Mouse (Mus musculus): ENCODE results near the gene Ankdd1a. TPM values are rescaled to one million over a fixed set of nuclear protein-coding genes. Genes with fewer than 3 reads are reported as not detected.

The Ankdd1a gene
- total and polyA plus RNA-seq, 2 experiments from 2014 or later, result not detected

DNA sequence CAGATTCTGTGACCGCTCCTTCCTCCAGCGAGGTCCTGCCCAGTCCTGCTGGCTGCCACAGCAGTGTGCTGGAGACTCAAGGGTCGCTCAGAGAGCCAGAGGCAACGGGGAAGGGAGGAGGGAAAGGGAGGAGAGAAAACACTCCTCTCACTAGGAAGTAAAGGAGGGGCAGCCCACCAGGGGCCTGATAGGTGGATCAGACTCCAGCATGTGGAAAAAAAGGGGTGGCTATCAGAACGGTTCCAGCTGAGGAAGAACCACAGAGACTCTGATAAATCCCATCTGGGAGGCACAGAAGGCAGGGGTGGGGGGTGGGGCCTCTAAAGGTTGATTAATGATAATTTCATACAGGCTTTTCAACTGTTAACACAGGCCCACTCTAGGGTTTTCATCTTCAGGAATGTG is 35.0 kb upstream of the Ankdd1a start:
- TF ChIP-seq CTCF (IDR thresholded peaks at IDR 0.05; ENCODE audit: low read depth), result no peak
- TF ChIP-seq EP300 (IDR thresholded peaks at IDR 0.05; ENCODE audit: low read depth), result no peak
- Histone ChIP-seq H3K9me3 (replicated peaks; ENCODE audit: control insufficient read depth, low read length) (no peaks in the 10 kb centered on the region), H3K36me3 (replicated peaks; ENCODE audit: control insufficient read depth, insufficient read depth, low read length) (peaks cover 41% of the 10 kb centered on the region)

DNA sequence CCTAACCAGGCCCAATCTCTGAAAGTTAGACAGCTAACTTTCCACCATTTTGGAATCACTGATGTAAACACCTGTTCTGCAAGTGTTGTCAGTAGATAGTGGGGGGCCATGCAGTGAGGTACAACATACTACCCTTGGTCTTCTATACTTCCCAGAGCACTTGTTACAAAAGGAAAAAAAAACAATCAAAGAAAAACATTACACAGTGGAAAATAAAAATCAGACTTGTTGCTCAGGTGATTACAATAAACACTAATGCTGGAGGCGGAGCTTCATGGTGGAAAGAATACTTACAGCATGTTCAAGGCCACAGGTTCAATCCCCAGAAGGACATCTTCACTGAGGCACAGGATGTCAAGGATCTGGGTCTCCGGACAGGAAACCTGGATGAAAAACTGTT is 32.7 kb upstream of the Ankdd1a start:
- Histone ChIP-seq H3K4me2 (ENCODE audit: low read depth, low read length) (no peak overlapping the region), H3K9ac (replicated peaks; ENCODE audit: low read depth, low read length) (no peak overlapping the region), H3K27me3 (ENCODE audit: control insufficient read depth, insufficient read depth, low read length) (no peaks in the 10 kb centered on the region), H3K4me1 (ENCODE audit: control insufficient read depth, insufficient read depth) (peaks cover 25% of the 10 kb centered on the region), H3K9me3 (replicated peaks; ENCODE audit: control insufficient read depth, low read length) (no peaks in the 10 kb centered on the region), H3K36me3 (replicated peaks; ENCODE audit: control insufficient read depth, insufficient read depth, low read length) (peaks cover 21% of the 10 kb centered on the region), H3K4me3 (ENCODE audit: low read depth, low read length) (no peak overlapping the region), H3K27ac (ENCODE audit: low read depth) (no peak overlapping the region)
- ATAC-seq (ENCODE audit: insufficient read depth, low read depth) (no peak), DNase-seq (ENCODE audit: low spot score) (no peak)
- WGBS, result 94% methylated on average over 2 of the region's 2 CpGs
- TF ChIP-seq EP300 (IDR thresholded peaks at IDR 0.05; ENCODE audit: low read depth) (no peak), CTCF (IDR thresholded peaks at IDR 0.05; ENCODE audit: low read depth) (no peak)

More for the DNA sequence above, 35.0 kb upstream of the Ankdd1a start:
- Histone ChIP-seq H3K4me3 (ENCODE audit: low read depth, low read length) (no peak overlapping the region), H3K27me3 (ENCODE audit: control insufficient read depth, insufficient read depth, low read length) (no peaks in the 10 kb centered on the region), H3K27ac (ENCODE audit: low read depth) (no peak overlapping the region), H3K9ac (replicated peaks; ENCODE audit: low read depth, low read length) (no peak overlapping the region), H3K4me1 (ENCODE audit: control insufficient read depth, insufficient read depth) (peaks cover 21% of the 10 kb centered on the region), H3K4me2 (ENCODE audit: low read depth, low read length) (no peak overlapping the region)
- ATAC-seq (ENCODE audit: insufficient read depth, low read depth) (no peak), DNase-seq (ENCODE audit: low spot score) (no peak)
- 26% methylated on average over 5 of the region's 5 CpGs for WGBS

DNA sequence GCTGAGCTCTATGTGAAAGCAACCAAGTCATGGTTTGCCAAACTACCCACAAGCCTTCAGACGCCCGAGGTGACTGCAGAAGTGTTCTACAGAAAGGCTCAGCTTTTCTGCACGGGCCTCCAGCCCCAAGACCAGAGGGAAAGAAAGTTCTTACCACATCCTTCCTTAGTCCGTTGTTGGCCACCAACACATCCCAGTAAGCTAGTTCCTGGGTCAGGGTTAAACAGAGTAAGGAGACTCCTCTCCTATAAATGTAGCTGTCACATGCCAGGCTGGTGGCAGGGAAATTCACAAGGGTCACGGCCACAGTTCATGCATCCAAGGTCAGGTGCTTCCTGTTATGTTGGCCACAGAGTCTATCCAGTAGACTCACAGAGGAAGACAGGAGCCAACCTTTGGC is 32.1 kb upstream of the Ankdd1a start:
- WGBS, result 63% methylated on average over 5 of the region's 5 CpGs
- H3K36me3 ChIP-seq (replicated peaks; ENCODE audit: control insufficient read depth, insufficient read depth, low read length), result peaks cover 16% of the 10 kb centered on the region
- H3K9ac ChIP-seq (replicated peaks; ENCODE audit: low read depth, low read length), result no peak overlapping the region
- no peak overlapping the region for H3K4me2 ChIP-seq (ENCODE audit: low read depth, low read length)
- H3K4me1 ChIP-seq (ENCODE audit: control insufficient read depth, insufficient read depth), result peaks cover 25% of the 10 kb centered on the region
- H3K27me3 ChIP-seq (ENCODE audit: control insufficient read depth, insufficient read depth, low read length), result no peaks in the 10 kb centered on the region
- no peak for ATAC-seq (ENCODE audit: insufficient read depth, low read depth)
- TF ChIP-seq EP300 (IDR thresholded peaks at IDR 0.05; ENCODE audit: low read depth), result no peak
- TF ChIP-seq CTCF (IDR thresholded peaks at IDR 0.05; ENCODE audit: low read depth), result no peak
- H3K27ac ChIP-seq (ENCODE audit: low read depth), result peak overlapping the region; percentile 52
- H3K9me3 ChIP-seq (replicated peaks; ENCODE audit: control insufficient read depth, low read length), result no peaks in the 10 kb centered on the region
- no peak for DNase-seq (ENCODE audit: low spot score)
- H3K4me3 ChIP-seq (ENCODE audit: low read depth, low read length), result no peak overlapping the region

DNA sequence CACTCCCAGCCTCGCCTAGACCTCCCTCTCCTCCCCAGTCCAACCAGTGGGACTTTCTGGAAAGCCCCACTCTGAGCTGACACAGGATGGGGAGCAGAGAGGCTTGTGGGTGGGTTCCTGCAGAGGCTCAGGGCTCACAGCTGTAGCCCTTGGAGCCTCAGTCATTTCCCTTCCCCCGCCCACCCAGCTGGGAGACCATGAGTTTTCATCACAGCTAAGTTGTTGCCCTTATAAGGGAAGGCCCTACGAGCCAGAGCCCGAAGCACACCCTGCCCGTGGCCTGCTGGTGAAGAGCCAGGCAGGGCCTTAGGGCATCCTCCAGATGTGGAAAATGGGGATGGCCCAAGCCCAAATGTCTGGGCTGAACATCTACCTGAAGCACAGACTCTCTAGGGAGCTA is 31.0 kb upstream of the Ankdd1a start:
- Histone ChIP-seq H3K36me3 (replicated peaks; ENCODE audit: control insufficient read depth, insufficient read depth, low read length) (peaks cover 5% of the 10 kb centered on the region), H3K9ac (replicated peaks; ENCODE audit: low read depth, low read length) (no peak overlapping the region), H3K4me3 (ENCODE audit: low read depth, low read length) (no peak overlapping the region), H3K4me2 (ENCODE audit: low read depth, low read length) (no peak overlapping the region), H3K4me1 (ENCODE audit: control insufficient read depth, insufficient read depth) (peaks cover 26% of the 10 kb centered on the region), H3K27me3 (ENCODE audit: control insufficient read depth, insufficient read depth, low read length) (no peaks in the 10 kb centered on the region), H3K9me3 (replicated peaks; ENCODE audit: control insufficient read depth, low read length) (no peaks in the 10 kb centered on the region), H3K27ac (ENCODE audit: low read depth) (peak overlapping the region; percentile 85)
- 7% methylated on average over 5 of the region's 5 CpGs for WGBS
- DNase-seq (ENCODE audit: low spot score), result peak; percentile 79
- peak; percentile 84 for ATAC-seq (ENCODE audit: insufficient read depth, low read depth)
- TF ChIP-seq CTCF (IDR thresholded peaks at IDR 0.05; ENCODE audit: low read depth) (no peak), EP300 (IDR thresholded peaks at IDR 0.05; ENCODE audit: low read depth) (no peak)

DNA sequence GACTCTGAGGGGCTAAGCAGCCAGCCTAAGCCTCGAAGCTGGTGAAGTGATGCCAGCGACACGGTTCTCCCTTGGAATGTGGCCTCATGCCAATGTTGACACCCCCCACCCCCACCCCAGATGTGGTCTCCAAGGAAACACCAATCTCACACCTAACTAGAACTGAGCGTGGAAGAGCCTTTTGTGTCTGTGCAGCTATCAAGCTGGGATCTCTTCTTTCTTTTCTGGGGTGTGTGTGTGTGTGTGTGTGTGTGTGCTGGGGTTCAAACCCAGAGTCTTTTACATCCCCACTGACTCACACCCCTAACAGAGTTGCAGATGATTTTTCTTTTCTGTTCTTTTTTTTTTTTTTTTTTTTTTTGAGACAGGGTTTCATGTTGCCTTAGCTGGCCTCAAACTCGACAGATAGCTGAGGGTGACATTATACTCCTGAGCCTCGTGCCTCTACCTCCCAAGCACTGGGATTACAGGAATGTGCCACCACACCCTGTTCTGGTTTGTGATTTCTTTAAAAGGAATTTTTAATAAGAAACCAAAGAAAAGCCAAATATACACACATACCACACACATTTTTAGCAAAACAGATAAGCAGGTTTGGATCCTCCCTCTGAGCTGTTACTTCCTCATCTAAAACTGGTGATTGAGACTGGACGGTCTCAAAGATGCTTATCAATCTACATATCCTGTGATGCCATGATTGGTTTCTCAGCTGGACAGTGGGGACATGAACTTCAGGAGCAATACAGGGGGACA is 30.3 kb upstream of the Ankdd1a start:
- peak overlapping the region; percentile 85 for H3K27ac ChIP-seq (ENCODE audit: low read depth)
- no peak for TF ChIP-seq EP300 (IDR thresholded peaks at IDR 0.05; ENCODE audit: low read depth)
- no peak for TF ChIP-seq CTCF (IDR thresholded peaks at IDR 0.05; ENCODE audit: low read depth)
- no peaks in the 10 kb centered on the region for H3K27me3 ChIP-seq (ENCODE audit: control insufficient read depth, insufficient read depth, low read length)
- H3K4me1 ChIP-seq (ENCODE audit: control insufficient read depth, insufficient read depth), result peaks cover 33% of the 10 kb centered on the region
- H3K36me3 ChIP-seq (replicated peaks; ENCODE audit: control insufficient read depth, insufficient read depth, low read length), result no peaks in the 10 kb centered on the region
- DNase-seq (ENCODE audit: low spot score), result no peak
- no peak overlapping the region for H3K9ac ChIP-seq (replicated peaks; ENCODE audit: low read depth, low read length)
- no peak overlapping the region for H3K4me2 ChIP-seq (ENCODE audit: low read depth, low read length)
- H3K4me3 ChIP-seq (ENCODE audit: low read depth, low read length), result no peak overlapping the region
- peak; percentile 7; the same call in 1 of the 2 replicates for ATAC-seq (ENCODE audit: insufficient read depth, low read depth)
- WGBS, result 18% methylated on average over 7 of the region's 7 CpGs
- no peaks in the 10 kb centered on the region for H3K9me3 ChIP-seq (replicated peaks; ENCODE audit: control insufficient read depth, low read length)

DNA sequence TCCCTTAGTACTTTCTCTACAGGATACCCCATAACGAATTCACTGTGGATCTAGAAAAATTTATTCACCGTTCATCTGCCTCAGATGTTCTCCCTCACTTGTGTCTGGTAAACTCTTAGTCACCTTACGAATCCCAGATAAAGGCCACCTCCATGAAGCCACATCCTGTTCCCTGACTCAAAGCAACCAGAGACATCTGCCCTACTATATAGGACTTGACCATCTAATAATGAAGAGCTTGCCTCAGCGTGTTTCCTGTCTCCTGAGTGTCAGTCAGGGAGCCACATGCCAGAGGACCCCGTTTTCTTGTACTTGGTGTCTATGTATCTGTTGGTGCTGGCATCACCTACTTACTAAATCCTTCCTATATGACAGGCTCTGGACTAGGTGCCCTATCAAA is 29.6 kb upstream of the Ankdd1a start:
- TF ChIP-seq EP300 (IDR thresholded peaks at IDR 0.05; ENCODE audit: low read depth) (no peak), CTCF (IDR thresholded peaks at IDR 0.05; ENCODE audit: low read depth) (no peak)
- no peak overlapping the region for H3K4me2 ChIP-seq (ENCODE audit: low read depth, low read length)
- peak overlapping the region; percentile 85 for H3K27ac ChIP-seq (ENCODE audit: low read depth)
- no peak overlapping the region for H3K9ac ChIP-seq (replicated peaks; ENCODE audit: low read depth, low read length)
- no peak for ATAC-seq (ENCODE audit: insufficient read depth, low read depth)
- no peaks in the 10 kb centered on the region for H3K9me3 ChIP-seq (replicated peaks; ENCODE audit: control insufficient read depth, low read length)
- H3K27me3 ChIP-seq (ENCODE audit: control insufficient read depth, insufficient read depth, low read length), result no peaks in the 10 kb centered on the region
- no peak overlapping the region for H3K4me3 ChIP-seq (ENCODE audit: low read depth, low read length)
- no peak for DNase-seq (ENCODE audit: low spot score)
- H3K4me1 ChIP-seq (ENCODE audit: control insufficient read depth, insufficient read depth), result peaks cover 33% of the 10 kb centered on the region
- WGBS, result 71% methylated on average over 5 of the region's 5 CpGs
- no peaks in the 10 kb centered on the region for H3K36me3 ChIP-seq (replicated peaks; ENCODE audit: control insufficient read depth, insufficient read depth, low read length)

Measured in heart, postnatal 0 days (tissue).